Mouse (Mus musculus) heart, postnatal 14 days (tissue): Measurements from ENCODE around the gene Gm17409. TPM values are rescaled to one million over a fixed set of nuclear protein-coding genes. Genes with fewer than 3 reads are reported as not detected.

Experiments
- DNase-seq, 2 experiments: peaks; one replicate each; pipeline ENCODE4 v3.0.0; 2021 to 2022
- intact Hi-C: fragments of 180-260 bp; cut with DNase I; formaldehyde crosslinking; loops from one replicate; pipeline ENCODE4 v1.15.1; 2025
- long read RNA-seq, 2 experiments: library from polyadenylated mRNA; stranded (forward); transcript quantifications; one replicate each; pipeline ENCODE4 v2.0.0; 2021
- total RNA-seq, 2 experiments: library from RNA; stranded (reverse); gene quantifications; 2 replicates each; pipeline ENCODE4 v1.2.3; 2021

Gene Gm17409
- total RNA-seq: not detected
- long read RNA-seq, experiment 1: 0 reads
- long read RNA-seq, experiment 2: 0 reads

GRCm38 (mm10) chr2:58469816-58470215 lies at the start of gene Gm17409:
Gene Gm17409 (plus strand): TSS chr2:58470116.
- no peak for DNase-seq
- intact Hi-C loops: loop anchor here (10.0 kb wide), 2 partner anchors 415 to 965 kb away; partner anchors contain the start of gene Ermn

GRCm38 (mm10) chr2:58423319-58423718 lies 46.6 kb upstream of the Gm17409 start:
- intact Hi-C loops: no loop called here
- DNase-seq: no peak

- DNase-seq: no peak
- intact Hi-C loops: no loop called here
Observed at GRCm38 (mm10) chr2:58425436-58426004, 44.4 kb upstream of the Gm17409 start.

GRCm38 (mm10) chr2:58432211-58432610 lies 37.7 kb upstream of the Gm17409 start:
- no peak for DNase-seq
- intact Hi-C loops: no loop called here

- intact Hi-C loops: no loop called here
- DNase-seq: no peak
Observed at GRCm38 (mm10) chr2:58433317-58433716, 36.6 kb upstream of the Gm17409 start.

GRCm38 (mm10) chr2:58434438-58434837 lies 35.5 kb upstream of the Gm17409 start:
- intact Hi-C loops: no loop called here
- DNase-seq: no peak

- no peak for DNase-seq
- intact Hi-C loops: no loop called here
Observed at GRCm38 (mm10) chr2:58435507-58435906, 34.4 kb upstream of the Gm17409 start.

- intact Hi-C loops: no loop called here
- no peak for DNase-seq
Observed at GRCm38 (mm10) chr2:58436911-58437310, 33.0 kb upstream of the Gm17409 start.

- no peak for DNase-seq
- intact Hi-C loops: no loop called here
Observed at GRCm38 (mm10) chr2:58443163-58443562, 26.8 kb upstream of the Gm17409 start.

GRCm38 (mm10) chr2:58447001-58447400 lies 22.9 kb upstream of the Gm17409 start:
- intact Hi-C loops: no loop called here
- DNase-seq: no peak

- intact Hi-C loops: no loop called here
- no peak for DNase-seq
Observed at GRCm38 (mm10) chr2:58454095-58454865, 15.6 kb upstream of the Gm17409 start.

- no peak for DNase-seq
- intact Hi-C loops: loop anchor here (5.0 kb wide), 2 partner anchors 260 to 430 kb away; partner anchors contain the start of gene Cytip
Observed at GRCm38 (mm10) chr2:58456843-58457487, 13.0 kb upstream of the Gm17409 start.

GRCm38 (mm10) chr2:58457488-58457865 lies 12.4 kb upstream of the Gm17409 start:
- DNase-seq: no peak
- intact Hi-C loops: loop anchor here (5.0 kb wide), 2 partner anchors 260 to 430 kb away; partner anchors contain the start of gene Cytip

- DNase-seq: peak; percentile 26 to 49
- intact Hi-C loops: loop anchor here (5.0 kb wide), 2 partner anchors 262 to 432 kb away; partner anchors contain the start of gene Cytip
Observed at GRCm38 (mm10) chr2:58458820-58459371, 11.0 kb upstream of the Gm17409 start.

GRCm38 (mm10) chr2:58470290-58470689 lies 374 bp downstream of the Gm17409 start:
- intact Hi-C loops: loop anchor here (10.0 kb wide), 2 partner anchors 415 to 965 kb away; partner anchors contain the start of gene Ermn
- no peak for DNase-seq

- no peak for DNase-seq
- intact Hi-C loops: loop anchor here (10.0 kb wide), 2 partner anchors 421 to 959 kb away; partner anchors contain the start of gene Ermn
Observed at GRCm38 (mm10) chr2:58475578-58475977, 5.7 kb downstream of the Gm17409 start.

GRCm38 (mm10) chr2:58476956-58477715 lies 7.2 kb downstream of the Gm17409 start:
- peak; percentile 86 to 93 for DNase-seq
- intact Hi-C loops: loop anchor here (1.0 to 10.0 kb wide), 4 partner anchors 90 to 958 kb away; partner anchors contain the start of genes Acvr1, Ermn and Upp2

GRCm38 (mm10) chr2:58478144-58478543 lies 8.2 kb downstream of the Gm17409 start:
- DNase-seq: no peak
- intact Hi-C loops: loop anchor here (10.0 kb wide), 2 partner anchors 423 to 957 kb away; partner anchors contain the start of gene Ermn

- no peak for DNase-seq
Observed at GRCm38 (mm10) chr2:58479536-58479935, 9.6 kb downstream of the Gm17409 start.

GRCm38 (mm10) chr2:58480764-58481163 lies 10.8 kb downstream of the Gm17409 start:
- intact Hi-C loops: no loop called here
- DNase-seq: peak in 1 of 2 experiments; percentile 13

More at GRCm38 (mm10) chr2:58479536-58479935, 9.6 kb downstream of the Gm17409 start:
- intact Hi-C loops: loop anchor here (10.0 kb wide), 2 partner anchors 425 to 955 kb away; partner anchors contain the start of gene Ermn
